Mouse (Mus musculus) bone marrow, adult 2 months (tissue): ENCODE results near the gene Gm26657.

Source experiments
- CTCF ChIP-seq: fragments of 200-500 bp; IDR thresholded peaks from 2 replicates; pipeline ENCODE4 v1.5.1; 2011; ENCODE audit warnings: low read length, control low read depth; ENCODE audit not compliant: control insufficient read depth, insufficient read depth
- POLR2A ChIP-seq: fragments of 200-500 bp; IDR thresholded peaks from 2 replicates; pipeline ENCODE4 v1.6.1; 2011; ENCODE audit warnings: low read depth, mild to moderate bottlenecking, control low read depth, low read length, borderline replicate concordance; ENCODE audit not compliant: control insufficient read depth

GRCm38 (mm10) chr4:56725839-56726238 is 14.0 kb upstream of the Gm26657 start:
- TF ChIP-seq POLR2A (no peak), CTCF (peak; percentile 50; the same call in 1 of the 2 replicates)
